Mouse (Mus musculus) G1E (cell line): Measurements from ENCODE around the gene Cp. TPM values are rescaled to one million over a fixed set of nuclear protein-coding genes. Genes with fewer than 3 reads are reported as not detected.
"Not testable (repeated sequence)": the region's sequence is repeated elsewhere in the genome, so short reads cannot be mapped to it uniquely, and the experiment has no call there.

Source experiments
- ATAC-seq: 2 replicates; pipeline ENCODE4 v1.8.0; 2016; ENCODE audit warnings: mild to moderate bottlenecking; ENCODE audit not compliant: insufficient number of reproducible peaks, poor library complexity, low FRiP score, severe bottlenecking; ENCODE audit errors: extremely low read depth
- DNase-seq: peaks from one replicate; pipeline ENCODE4 v3.0.0; 2012; ENCODE audit warnings: low spot score
- H3K27me3 ChIP-seq: 2 replicates; pipeline ENCODE4 v1.6.1; 2012; ENCODE audit warnings: mild to moderate bottlenecking, low read length, inconsistent platforms; ENCODE audit not compliant: insufficient read depth
- H3K36me3 ChIP-seq: replicated peaks from 2 replicates; pipeline ENCODE3; 2012; ENCODE audit warnings: mild to moderate bottlenecking, inconsistent platforms
- H3K4me1 ChIP-seq: 2 replicates; pipeline ENCODE4 v1.6.1; 2012; ENCODE audit warnings: low read depth, low read length, inconsistent platforms, mixed read lengths; ENCODE audit not compliant: insufficient read depth
- H3K4me3 ChIP-seq: 2 replicates; pipeline ENCODE4 v1.5.1; 2012; ENCODE audit warnings: low read depth, mild to moderate bottlenecking, inconsistent platforms, low read length, moderate library complexity, mixed read lengths
- H3K9me3 ChIP-seq: replicated peaks from 2 replicates; pipeline ENCODE4 v1.6.1; 2012; ENCODE audit warnings: inconsistent platforms
- CTCF ChIP-seq: IDR thresholded peaks from 2 replicates; pipeline ENCODE4 v1.5.1; 2012; ENCODE audit warnings: low read depth, low read length, inconsistent platforms, mixed read lengths
- GATA1 ChIP-seq: IDR thresholded peaks from 2 replicates; pipeline ENCODE4 v1.6.1; 2012; ENCODE audit warnings: borderline replicate concordance, low read length, inconsistent platforms, mixed read lengths
- GATA2 ChIP-seq: IDR thresholded peaks from 2 replicates; pipeline ENCODE4 v1.6.1; 2012; ENCODE audit warnings: low read depth, low read length, inconsistent platforms, borderline replicate concordance
- POLR2AphosphoS5 ChIP-seq: IDR thresholded peaks from 2 replicates; pipeline ENCODE4 v1.6.1; 2012; ENCODE audit warnings: low read depth, low read length, inconsistent platforms; ENCODE audit not compliant: insufficient replicate concordance
- TAL1 ChIP-seq: conservative IDR thresholded peaks from 2 replicates; pipeline ENCODE4 v1.6.1; 2012; ENCODE audit warnings: low read depth, low read length, inconsistent platforms, mixed read lengths
- polyA plus RNA-seq: library from polyadenylated mRNA; stranded (reverse); fragments of >175 nt; gene quantifications from 2 replicates; pipeline ENCODE4 v1.2.3, GENCODE M21; 2012
- total RNA-seq, 2 experiments: library from RNA; stranded (forward) in 1 of 2; stranded (reverse) in 1 of 2; fragments of 200-1000 nt in 1 of 2; fragments of >200 nt in 1 of 2; fragmentation: Nextera tagmentation in 1 of 2; gene quantifications; 2 replicates each; pipeline ENCODE4 v1.2.3; 2014 to 2017

The Cp gene
- total and polyA plus RNA-seq, 3 experiments: 0.16 to 1.6 TPM; not detected in 1

DNA sequence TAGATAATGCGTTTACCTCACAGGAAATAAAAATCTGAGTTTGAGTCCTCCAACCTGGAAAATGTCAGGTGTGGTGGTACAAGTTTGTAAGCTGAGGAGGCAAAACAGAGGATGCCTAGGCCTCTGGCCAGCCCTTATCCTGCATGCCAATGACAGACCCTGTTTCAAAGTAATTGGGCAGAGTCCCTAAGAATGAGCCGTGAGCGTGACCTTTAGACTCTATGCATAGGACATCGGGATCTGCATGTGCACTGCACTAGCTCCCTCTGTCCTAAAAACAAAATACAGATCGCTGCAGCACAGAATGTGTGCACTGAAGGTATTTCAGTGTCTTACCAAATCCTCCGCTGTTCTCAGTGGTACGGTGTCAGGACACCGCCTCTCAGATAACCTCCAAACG lies 53.6 kb downstream of the Cp start:
- Histone ChIP-seq H3K36me3 (peaks cover 67% of the 10 kb centered on the region), H3K9me3 (no peaks in the 10 kb centered on the region), H3K27me3 (no peaks in the 10 kb centered on the region), H3K4me3 (no peak overlapping the region), H3K4me1 (peaks cover 2% of the 10 kb centered on the region; the same call in 1 of the 2 replicates)
- DNase-seq: no peak
- TF ChIP-seq GATA2: no peak
- TF ChIP-seq TAL1: no peak
- TF ChIP-seq GATA1: no peak
- no peak for TF ChIP-seq CTCF
- no peak for TF ChIP-seq POLR2AphosphoS5
- no peak for ATAC-seq

DNA sequence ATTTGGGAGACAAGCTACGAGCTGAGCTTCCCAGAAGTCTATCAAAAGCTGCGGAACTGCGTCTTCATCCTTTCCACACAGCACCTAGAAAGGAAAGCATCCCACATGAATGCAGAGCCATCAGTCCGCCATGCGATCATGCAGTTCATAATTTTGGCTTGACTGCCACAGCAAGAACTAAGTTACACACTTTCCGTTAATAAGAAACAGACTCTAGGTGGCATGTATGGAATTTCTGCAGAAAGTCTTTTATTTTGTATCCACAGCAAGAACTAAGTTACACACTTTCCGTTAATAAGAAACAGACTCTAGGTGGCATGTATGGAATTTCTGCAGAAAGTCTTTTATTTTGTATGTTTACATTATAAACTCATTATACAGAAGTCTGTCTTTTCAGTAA lies 54.1 kb downstream of the Cp start:
- DNase-seq, H3K9me3 ChIP-seq, H3K27me3 ChIP-seq, H3K4me1 ChIP-seq, H3K4me3 ChIP-seq, ATAC-seq: not testable (repeated sequence)
- H3K36me3 ChIP-seq: peaks cover 69% of the 10 kb centered on the region

DNA sequence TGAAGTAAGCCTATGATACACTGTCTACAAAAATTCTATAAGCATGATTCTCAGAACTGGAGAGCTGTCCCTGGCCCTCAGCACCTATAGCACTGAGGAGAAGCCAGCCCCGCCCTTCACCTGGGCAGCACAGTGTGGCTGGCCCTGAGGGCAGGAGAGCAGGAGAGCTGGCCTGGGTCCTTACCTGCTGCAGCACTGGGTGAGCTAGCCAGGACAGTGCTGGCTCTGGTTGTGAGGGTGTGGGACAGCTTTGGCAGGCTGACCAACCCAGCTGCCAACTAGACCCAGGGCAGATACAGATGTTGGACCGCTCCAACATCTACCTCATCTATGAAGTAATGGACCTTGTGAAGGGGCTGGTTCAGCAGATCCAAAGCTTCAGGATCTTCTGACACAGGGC lies 57.6 kb downstream of the Cp start:
- H3K36me3 ChIP-seq: peaks cover 72% of the 10 kb centered on the region
- TF ChIP-seq POLR2AphosphoS5 (no peak), TAL1 (no peak), GATA2 (no peak), CTCF (no peak), GATA1 (no peak)
- no peak overlapping the region; the same call in 1 of the 2 replicates for H3K4me3 ChIP-seq
- H3K4me1 ChIP-seq: peaks cover 2% of the 10 kb centered on the region; the same call in 1 of the 2 replicates
- H3K27me3 ChIP-seq: no peaks in the 10 kb centered on the region
- H3K9me3 ChIP-seq: no peaks in the 10 kb centered on the region
- ATAC-seq: no peak
- DNase-seq: no peak

DNA sequence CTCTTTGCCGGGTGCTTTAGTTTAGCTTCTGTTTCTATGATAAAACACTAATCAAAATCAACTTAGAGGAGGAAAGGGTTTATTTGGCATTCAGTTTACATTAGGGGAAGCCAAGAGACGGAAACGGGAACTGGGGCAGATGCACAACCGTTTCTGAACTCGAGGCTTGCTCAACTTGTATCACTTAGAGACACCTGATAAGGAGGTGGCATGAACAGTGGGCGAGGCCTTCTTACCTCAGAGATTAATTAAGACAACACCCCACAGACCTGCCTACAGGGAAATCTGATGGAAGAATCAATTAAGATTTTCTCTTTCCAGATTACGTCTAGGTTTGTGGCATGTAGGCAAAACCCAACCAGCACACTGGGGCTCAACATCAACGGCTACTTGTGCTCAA lies 61.2 kb downstream of the Cp start:
- DNase-seq (no peak), ATAC-seq (no peak)
- Histone ChIP-seq H3K4me3 (no peak overlapping the region), H3K36me3 (peaks cover 76% of the 10 kb centered on the region), H3K4me1 (peaks cover 2% of the 10 kb centered on the region; the same call in 1 of the 2 replicates), H3K27me3 (no peaks in the 10 kb centered on the region), H3K9me3 (no peaks in the 10 kb centered on the region)
- no peak for TF ChIP-seq POLR2AphosphoS5
- TF ChIP-seq GATA2: no peak
- TF ChIP-seq CTCF: no peak
- TF ChIP-seq GATA1: no peak
- no peak for TF ChIP-seq TAL1

DNA sequence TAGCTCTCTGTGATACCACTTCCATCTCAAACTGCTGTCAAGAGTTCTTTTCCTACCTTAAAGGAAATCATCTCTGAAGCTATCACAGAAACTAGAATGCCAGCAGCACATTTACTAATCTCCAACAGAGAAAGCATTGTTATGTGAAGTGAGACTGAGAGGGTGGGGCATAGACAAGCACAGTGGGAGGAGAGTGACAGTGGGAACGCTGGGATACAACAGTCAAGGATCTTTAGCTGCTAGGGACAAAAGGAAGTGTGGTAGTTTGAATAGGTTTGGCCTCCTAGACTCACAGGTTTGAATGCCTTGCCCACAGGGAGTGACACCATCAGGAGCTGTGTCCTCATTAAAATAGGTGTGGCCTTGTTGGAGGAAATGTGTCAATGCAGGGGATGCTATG lies 67.0 kb downstream of the Cp start:
- H3K4me1 ChIP-seq: no peaks in the 10 kb centered on the region
- no peak overlapping the region for H3K4me3 ChIP-seq
- DNase-seq (no peak), ATAC-seq (no peak)
- no peaks in the 10 kb centered on the region for H3K9me3 ChIP-seq
- no peak for TF ChIP-seq CTCF
- TF ChIP-seq TAL1: no peak
- no peak for TF ChIP-seq GATA1
- no peak for TF ChIP-seq GATA2
- peaks cover 85% of the 10 kb centered on the region for H3K36me3 ChIP-seq
- H3K27me3 ChIP-seq: no peaks in the 10 kb centered on the region

DNA sequence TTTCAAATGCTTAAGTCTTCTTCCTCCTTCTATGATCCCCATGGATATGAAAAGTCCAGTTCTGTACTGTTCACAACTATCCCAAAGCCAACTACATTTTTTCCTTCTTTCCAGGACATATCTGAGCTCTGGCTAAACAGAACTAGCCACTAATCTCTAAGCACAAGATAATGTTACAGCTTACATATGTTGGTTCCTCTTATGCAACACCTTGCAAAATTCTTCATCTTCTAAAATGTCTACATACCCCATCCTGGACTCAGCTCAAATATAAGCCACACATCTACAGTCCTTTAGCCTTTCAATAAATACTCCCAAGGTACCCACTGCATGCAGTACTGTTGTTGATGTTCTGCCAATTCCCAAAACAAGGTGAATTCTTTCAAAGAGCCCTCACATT lies 69.6 kb downstream of the Cp start:
- DNase-seq: no peak
- Histone ChIP-seq H3K36me3 (peaks cover 80% of the 10 kb centered on the region), H3K4me3 (no peak overlapping the region), H3K4me1 (no peaks in the 10 kb centered on the region), H3K27me3 (no peaks in the 10 kb centered on the region), H3K9me3 (no peaks in the 10 kb centered on the region)
- no peak for ATAC-seq
- TF ChIP-seq CTCF (no peak), POLR2AphosphoS5 (no peak), GATA2 (no peak), TAL1 (no peak), GATA1 (no peak)

DNA sequence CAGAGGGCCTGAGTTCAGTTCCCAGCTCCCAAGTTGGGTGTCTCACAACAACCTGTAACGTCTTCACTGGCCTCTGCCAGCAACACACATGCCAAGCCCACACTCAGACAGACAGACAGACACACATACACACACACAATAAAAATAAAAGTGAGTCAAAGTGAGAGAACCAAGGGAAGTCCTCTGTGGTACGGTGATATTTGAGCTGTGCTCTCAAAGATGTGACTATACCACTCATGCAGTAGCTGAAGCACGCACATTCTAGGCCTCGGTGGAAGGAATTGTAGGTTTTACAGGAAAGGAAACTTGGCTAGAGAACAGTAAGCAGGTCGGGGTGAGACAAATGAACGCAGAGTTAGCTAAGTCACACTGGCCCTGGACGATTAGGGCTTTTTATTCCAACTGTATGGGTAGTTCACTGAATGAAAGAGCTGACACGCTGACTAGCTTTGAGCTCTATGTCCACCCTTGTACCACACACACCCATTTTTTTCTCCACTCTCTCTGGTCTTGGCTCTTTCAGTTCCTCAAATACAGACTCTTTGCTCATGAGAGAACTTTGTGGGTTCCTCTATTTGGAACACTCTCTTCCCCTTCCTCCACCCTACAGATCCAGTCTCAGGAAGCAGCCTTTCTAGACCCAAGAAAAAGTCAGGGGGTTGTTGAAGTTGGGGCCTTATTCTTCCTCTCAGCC lies 70.3 kb downstream of the Cp start:
- Histone ChIP-seq H3K27me3 (no peaks in the 10 kb centered on the region), H3K4me1 (no peaks in the 10 kb centered on the region), H3K9me3 (no peaks in the 10 kb centered on the region), H3K36me3 (peaks cover 77% of the 10 kb centered on the region), H3K4me3 (no peak overlapping the region)
- DNase-seq: no peak
- ATAC-seq: no peak
- TF ChIP-seq GATA1 (no peak), POLR2AphosphoS5 (no peak), CTCF (no peak), GATA2 (no peak), TAL1 (no peak)
